Mouse (Mus musculus): Measurements from ENCODE around the gene Olfr523.

Gene Olfr523

DNA sequence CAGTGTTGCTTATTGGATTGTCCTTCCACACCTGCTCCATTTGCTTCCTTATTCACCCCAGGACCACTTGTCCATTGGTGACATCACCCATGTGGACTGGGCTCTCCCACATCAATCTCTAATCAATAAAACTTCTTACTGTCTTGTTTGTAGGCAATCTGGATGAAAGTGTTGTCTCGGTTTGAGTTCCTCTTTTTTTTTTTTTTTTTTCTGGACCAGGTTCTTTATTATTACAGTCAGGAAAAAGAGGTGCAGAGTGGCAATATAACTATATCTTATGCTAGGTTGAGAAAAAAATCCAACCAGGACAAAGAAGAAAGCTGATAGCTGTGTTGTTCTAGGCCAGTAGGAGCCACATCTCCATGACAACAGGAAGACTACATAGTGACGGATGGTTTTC, 7.7 kb downstream of the Olfr523 start:
- DNase-seq (ENCODE audit: low spot score in 2 of 2): no peak

GRCm38 (mm10) chr7:140184206-140184605, 11.2 kb downstream of the Olfr523 start:
- no peak for DNase-seq (ENCODE audit: low spot score in 2 of 2)

GRCm38 (mm10) chr7:140186646-140187620, 13.9 kb downstream of the Olfr523 start:
- DNase-seq (ENCODE audit: low spot score in 2 of 2): peak in 1 of 2 experiments; percentile 11

- no peak for DNase-seq (ENCODE audit: low spot score in 2 of 2)
Measured at GRCm38 (mm10) chr7:140187721-140188390, 14.8 kb downstream of the Olfr523 start.

DNA sequence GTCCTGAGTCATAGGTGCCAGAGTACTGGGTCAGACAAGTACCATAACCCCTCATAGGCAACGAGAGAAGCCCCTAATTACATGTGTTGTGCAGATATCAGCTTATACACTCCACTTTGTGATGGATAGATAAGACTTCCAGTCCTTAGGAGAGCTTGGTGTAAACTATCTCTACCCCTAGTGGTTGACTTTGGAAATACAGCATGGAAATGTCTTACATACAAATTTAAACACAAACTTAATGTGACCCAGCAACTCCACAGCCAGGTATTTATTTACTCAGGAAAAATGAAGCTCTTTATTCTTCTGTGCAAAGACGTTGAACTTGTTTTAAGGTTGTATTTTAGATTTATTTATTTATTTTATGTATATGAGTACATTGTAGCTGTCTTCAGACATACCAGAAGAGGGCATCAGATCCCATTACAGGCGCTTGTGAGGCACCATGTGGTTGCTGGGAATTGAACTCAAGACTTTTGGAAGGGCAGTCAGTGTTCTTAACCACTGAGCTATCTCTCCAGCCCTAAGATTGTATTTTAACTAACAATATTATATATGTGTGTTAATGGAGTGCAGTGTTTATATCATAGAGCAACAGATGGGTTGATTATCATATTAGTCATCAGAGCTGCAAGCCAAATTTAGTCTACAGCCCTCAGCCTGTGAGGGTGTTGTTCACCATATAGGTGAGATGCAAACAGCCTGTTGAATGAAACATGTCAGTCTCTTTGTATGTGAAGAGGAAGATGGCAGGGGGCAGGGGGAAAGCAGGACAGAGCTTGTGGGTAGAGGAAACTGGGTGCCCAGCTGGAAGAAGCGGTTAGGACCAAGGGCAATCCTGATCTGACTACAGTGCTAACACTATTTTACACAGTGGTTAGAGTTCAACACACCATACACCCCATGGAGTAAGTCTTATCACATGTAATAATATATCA, 15.6 kb downstream of the Olfr523 start:
- DNase-seq (ENCODE audit: low spot score in 2 of 2): no peak

DNA sequence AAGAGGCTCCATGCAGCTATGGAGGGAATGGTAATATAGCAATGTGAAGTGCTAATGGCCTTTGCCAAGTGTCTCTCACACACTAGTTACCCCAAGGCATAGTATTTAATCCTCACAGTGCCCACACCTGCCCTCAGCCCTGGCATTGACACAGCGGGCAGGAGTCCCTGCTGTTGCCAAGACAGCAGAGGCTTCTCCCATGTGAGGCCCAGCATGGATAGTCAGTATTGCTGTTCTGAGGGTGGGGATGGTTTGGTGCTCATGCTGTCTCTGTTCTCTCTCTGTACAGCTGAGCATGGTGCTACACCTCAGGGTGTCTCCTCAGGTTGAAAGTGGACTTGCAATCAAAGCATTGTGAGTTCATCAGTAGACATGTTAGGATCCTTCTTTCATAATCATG, 17.4 kb downstream of the Olfr523 start:
- no peak for DNase-seq (ENCODE audit: low spot score in 2 of 2)

- DNase-seq (ENCODE audit: low spot score in 2 of 2): no peak
Measured at GRCm38 (mm10) chr7:140192445-140192844, 19.4 kb downstream of the Olfr523 start.

- no peak for DNase-seq (ENCODE audit: low spot score in 2 of 2)
Measured at GRCm38 (mm10) chr7:140192851-140193250, 19.8 kb downstream of the Olfr523 start.

GRCm38 (mm10) chr7:140194031-140194430, 21.0 kb downstream of the Olfr523 start:
- no peak for DNase-seq (ENCODE audit: low spot score in 2 of 2)

- no peak for DNase-seq (ENCODE audit: low spot score in 2 of 2)
Measured at GRCm38 (mm10) chr7:140196002-140196401, 23.0 kb downstream of the Olfr523 start.

GRCm38 (mm10) chr7:140201090-140201489, 28.1 kb downstream of the Olfr523 start:
- DNase-seq (ENCODE audit: low spot score in 2 of 2): no peak

DNA sequence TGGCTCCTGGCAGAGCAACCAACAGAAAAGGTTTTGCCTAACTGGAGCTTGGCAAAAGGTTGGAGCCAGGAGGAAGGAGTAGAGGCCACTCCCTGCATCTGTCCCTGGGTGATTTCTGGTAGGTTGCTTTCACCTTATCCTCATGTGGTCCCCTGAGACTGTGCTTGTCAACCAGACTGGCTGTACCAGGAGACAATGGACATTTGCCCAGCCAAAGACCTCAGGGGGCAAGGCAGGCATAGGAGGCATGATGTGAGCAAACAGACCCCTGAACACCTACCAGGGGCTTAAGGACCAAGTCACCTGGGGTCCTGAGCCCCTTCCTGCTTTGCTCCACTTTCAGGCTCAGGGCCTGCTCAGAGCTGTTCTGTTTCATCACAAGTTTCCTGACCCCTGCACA, 32.8 kb downstream of the Olfr523 start, which contains the start of gene Olfr524:
Gene Olfr524, minus strand, starts transcription at position 101 of the 400 bp plus-strand sequence.
- no peak for DNase-seq (ENCODE audit: low spot score in 2 of 2)

- no peak for DNase-seq (ENCODE audit: low spot score in 2 of 2)
Measured at GRCm38 (mm10) chr7:140206904-140207303, 33.9 kb downstream of the Olfr523 start.

GRCm38 (mm10) chr7:140208153-140208552, 35.1 kb downstream of the Olfr523 start:
- DNase-seq (ENCODE audit: low spot score in 2 of 2): peak; percentile 44 to 59

DNA sequence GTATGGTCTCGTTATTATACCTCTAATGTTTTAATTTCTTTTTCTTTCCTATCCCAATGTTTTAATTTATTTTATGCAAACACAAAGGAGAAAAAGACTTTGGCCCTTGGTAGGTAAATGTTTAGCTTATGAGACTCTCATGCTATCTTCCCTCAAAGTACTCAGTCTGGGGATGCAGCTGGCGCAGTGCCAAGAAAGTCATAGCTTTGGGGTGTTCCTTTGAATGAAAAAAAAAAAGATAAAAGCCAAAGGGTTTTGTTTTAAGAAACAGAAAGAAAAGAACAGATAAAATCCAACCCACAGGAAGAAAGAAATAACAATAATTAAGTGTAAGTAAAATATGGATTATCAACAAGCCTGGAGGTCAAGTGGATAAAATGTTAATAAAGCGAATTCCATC, 35.7 kb downstream of the Olfr523 start:
- no peak for DNase-seq (ENCODE audit: low spot score in 2 of 2)

DNA sequence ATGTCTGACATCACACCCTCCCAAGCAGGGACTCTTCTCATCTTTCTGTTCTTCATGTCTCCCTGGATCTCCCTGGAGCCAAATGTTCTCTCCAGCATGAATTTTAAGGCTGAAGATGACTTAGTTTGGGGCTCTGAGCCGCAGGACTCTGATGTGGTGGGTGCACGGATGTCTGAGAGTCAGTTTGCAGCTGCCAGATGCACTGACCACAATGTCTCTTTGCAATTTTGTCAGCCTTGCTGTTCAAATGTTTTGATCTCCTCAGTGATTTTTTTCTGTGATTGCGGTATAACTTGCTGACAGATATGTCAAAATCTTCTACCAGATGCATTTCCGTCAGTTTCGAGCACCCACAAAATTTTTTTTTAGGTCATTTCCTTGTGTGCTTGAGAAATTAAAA, 40.8 kb downstream of the Olfr523 start:
- peak; percentile 7 to 19 for DNase-seq (ENCODE audit: low spot score in 2 of 2)

GRCm38 (mm10) chr7:140217967-140218366, 45.0 kb downstream of the Olfr523 start, which contains the start of gene Cd163l1:
Cd163l1 (plus strand) TSS chr7:140218267.
- DNase-seq (ENCODE audit: low spot score in 2 of 2): no peak

- no peak for DNase-seq (ENCODE audit: low spot score in 2 of 2)
Measured at GRCm38 (mm10) chr7:140219268-140219667, 46.3 kb downstream of the Olfr523 start.

GRCm38 (mm10) chr7:140220375-140220774, 47.4 kb downstream of the Olfr523 start:
- DNase-seq (ENCODE audit: low spot score in 2 of 2): no peak

- DNase-seq (ENCODE audit: low spot score in 2 of 2): no peak
Measured at GRCm38 (mm10) chr7:140224209-140224608, 51.2 kb downstream of the Olfr523 start.
